Mouse (Mus musculus) embryonic facial prominence, embryonic 13.5 days (tissue): ENCODE data around the gene Tlk1. TPM values are rescaled to one million over a fixed set of nuclear protein-coding genes. Genes with fewer than 3 reads are reported as not detected.

Experiments used
- ATAC-seq: fragments of 200-750 bp; cut with Nextera tagmentation; 2 replicates; pipeline ENCODE4 v1.8.0; 2017; ENCODE audit warnings: low read depth; ENCODE audit not compliant: insufficient number of reproducible peaks, insufficient read depth, low FRiP score, low TSS enrichment
- H3K27ac ChIP-seq: fragments of 300-500 bp; sonication (generic); 2 replicates; pipeline ENCODE4 v1.5.1; 2015; ENCODE audit warnings: moderate library complexity, mild to moderate bottlenecking, inconsistent platforms
- H3K27me3 ChIP-seq: fragments of 300-500 bp; sonication (generic); 2 replicates; pipeline ENCODE4 v1.6.1; 2015; ENCODE audit warnings: mild to moderate bottlenecking, inconsistent platforms
- H3K36me3 ChIP-seq: fragments of 300-500 bp; sonication (generic); 2 replicates; pipeline ENCODE4 v1.6.1; 2015; ENCODE audit warnings: mild to moderate bottlenecking, inconsistent platforms
- H3K4me1 ChIP-seq: fragments of 300-500 bp; sonication (generic); 2 replicates; pipeline ENCODE4 v1.6.1; 2015; ENCODE audit warnings: inconsistent platforms
- H3K4me2 ChIP-seq: fragments of 300-500 bp; sonication (generic); 2 replicates; pipeline ENCODE4 v1.6.1; 2015; ENCODE audit warnings: moderate library complexity, mild to moderate bottlenecking, inconsistent platforms
- H3K4me3 ChIP-seq: fragments of 300-500 bp; sonication (generic); 2 replicates; pipeline ENCODE4 v1.5.1; 2015; ENCODE audit warnings: mild to moderate bottlenecking, inconsistent platforms
- H3K9ac ChIP-seq: fragments of 300-500 bp; sonication (generic); 2 replicates; pipeline ENCODE4 v1.6.1; 2015; ENCODE audit warnings: mild to moderate bottlenecking, inconsistent platforms
- H3K9me3 ChIP-seq: fragments of 300-500 bp; sonication (generic); 2 replicates; pipeline ENCODE4 v1.6.1; 2016; ENCODE audit warnings: inconsistent platforms
- WGBS: fragments of 180-500 bp; shearing (Covaris S2); methylation state at CpG from one replicate; pipeline ENCODE4 v1.1.7; 2015; ENCODE audit warnings: mixed read lengths; 5-methylcytosine and 5-hydroxymethylcytosine counted together
- polyA plus RNA-seq: library from polyadenylated mRNA; unstranded; fragments of >200 nt; fragmentation: Nextera tagmentation; extraction: Ambion mirVana; gene quantifications from 2 replicates; pipeline ENCODE4 v1.2.1, GENCODE M21; 2015

Tlk1 gene
- polyA plus RNA-seq, 1 experiment from 2014 or later: 33.5 TPM

DNA sequence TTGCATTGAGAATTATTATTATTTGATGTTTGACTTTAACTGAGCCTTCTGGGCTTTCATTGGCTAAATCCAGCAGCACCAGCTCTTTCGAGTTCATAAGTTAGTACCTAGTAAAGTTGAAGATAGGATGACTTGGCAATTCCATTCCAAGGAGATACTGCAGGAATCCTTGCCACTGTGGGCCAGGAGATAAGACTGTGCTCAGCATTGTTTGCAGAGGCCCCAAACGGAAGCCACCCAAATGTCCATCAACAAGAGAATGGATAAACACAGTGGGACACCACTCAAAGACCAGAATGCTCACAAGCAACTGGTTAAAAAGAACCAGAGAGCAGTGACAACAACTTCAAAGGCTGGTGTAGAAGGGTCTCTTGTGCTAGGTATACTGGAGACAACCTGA, 5.2 kb upstream of the Tlk1 start:
- Histone ChIP-seq H3K4me3 (no peak overlapping the region), H3K4me1 (no peaks in the 10 kb centered on the region), H3K27me3 (no peaks in the 10 kb centered on the region), H3K27ac (no peak overlapping the region), H3K9ac (no peak overlapping the region), H3K9me3 (no peaks in the 10 kb centered on the region), H3K4me2 (no peak overlapping the region), H3K36me3 (no peaks in the 10 kb centered on the region)
- ATAC-seq: no peak
- 69% methylated on average over 2 of the region's 2 CpGs for WGBS

DNA sequence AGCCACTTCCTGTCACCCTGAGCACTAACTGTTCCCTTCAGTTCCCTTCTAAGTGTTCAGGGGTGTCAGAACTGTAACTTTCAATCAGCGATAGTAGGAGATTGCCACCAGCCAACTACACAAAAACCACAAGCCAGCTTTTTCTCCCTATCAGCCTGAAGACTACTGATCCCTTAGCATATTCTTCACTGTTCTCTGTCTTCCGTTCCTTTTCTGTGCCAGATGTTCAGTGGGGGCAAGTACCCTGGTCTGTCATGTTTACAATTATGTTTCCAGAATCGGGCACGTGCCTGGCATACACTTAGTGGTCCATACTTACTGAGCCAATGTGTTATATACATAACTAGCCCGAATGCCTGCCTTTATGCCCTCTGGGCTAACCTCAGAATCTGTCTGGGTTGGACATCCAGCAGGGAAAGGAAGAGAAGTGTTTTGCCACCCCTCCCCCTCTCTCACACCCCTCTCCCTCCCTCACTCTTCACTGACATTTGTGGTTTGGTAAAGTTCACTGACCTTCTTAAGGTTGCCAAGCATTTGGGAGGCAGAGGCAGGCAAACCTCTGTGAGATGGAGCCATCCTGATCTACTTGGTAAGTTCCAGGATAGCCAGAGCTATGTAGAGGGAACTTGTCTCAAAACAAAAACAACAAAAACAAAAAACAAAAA, 4.5 kb upstream of the Tlk1 start:
- Histone ChIP-seq H3K36me3 (no peaks in the 10 kb centered on the region), H3K4me3 (no peak overlapping the region), H3K27ac (no peak overlapping the region), H3K9ac (no peak overlapping the region), H3K4me2 (no peak overlapping the region), H3K4me1 (no peaks in the 10 kb centered on the region), H3K9me3 (no peaks in the 10 kb centered on the region), H3K27me3 (no peaks in the 10 kb centered on the region)
- no peak for ATAC-seq
- 47% methylated on average over 5 of the region's 5 CpGs for WGBS

DNA sequence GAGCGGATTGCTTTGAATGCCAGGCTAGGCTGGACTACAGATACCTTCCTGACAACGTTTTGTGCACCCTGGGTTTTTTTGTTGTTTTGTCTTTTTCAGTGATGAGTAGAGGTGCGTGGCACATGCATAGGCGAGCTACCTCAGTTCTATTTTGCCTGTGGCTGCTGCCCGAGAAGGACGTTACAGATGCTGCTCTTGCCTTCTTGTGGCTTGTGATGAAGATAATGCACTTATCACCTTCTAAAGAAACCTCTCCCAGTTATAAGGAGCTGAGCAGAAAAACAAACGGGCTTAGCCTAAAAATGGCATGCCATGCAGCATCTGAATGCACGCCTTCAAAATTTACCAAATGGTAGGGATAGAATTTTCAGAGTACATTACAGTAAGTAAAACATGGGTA, 2.3 kb upstream of the Tlk1 start:
- Histone ChIP-seq H3K4me3 (no peak overlapping the region), H3K9me3 (no peaks in the 10 kb centered on the region), H3K4me1 (peaks cover 5% of the 10 kb centered on the region), H3K36me3 (no peaks in the 10 kb centered on the region), H3K27ac (no peak overlapping the region), H3K27me3 (no peaks in the 10 kb centered on the region), H3K9ac (no peak overlapping the region), H3K4me2 (no peak overlapping the region)
- 82% methylated on average over 8 of the region's 8 CpGs for WGBS
- ATAC-seq: no peak

GRCm38 (mm10) chr2:70826436-70827230, 1.1 kb upstream of the Tlk1 start:
- H3K4me3 ChIP-seq: no peak overlapping the region
- H3K4me1 ChIP-seq: peaks cover 15% of the 10 kb centered on the region
- H3K27ac ChIP-seq: no peak overlapping the region
- WGBS: 84% methylated on average over 8 of the region's 8 CpGs
- no peaks in the 10 kb centered on the region for H3K36me3 ChIP-seq
- no peak overlapping the region for H3K9ac ChIP-seq
- H3K4me2 ChIP-seq: peak overlapping the region; percentile 68
- H3K9me3 ChIP-seq: no peaks in the 10 kb centered on the region
- ATAC-seq: no peak
- H3K27me3 ChIP-seq: no peaks in the 10 kb centered on the region

DNA sequence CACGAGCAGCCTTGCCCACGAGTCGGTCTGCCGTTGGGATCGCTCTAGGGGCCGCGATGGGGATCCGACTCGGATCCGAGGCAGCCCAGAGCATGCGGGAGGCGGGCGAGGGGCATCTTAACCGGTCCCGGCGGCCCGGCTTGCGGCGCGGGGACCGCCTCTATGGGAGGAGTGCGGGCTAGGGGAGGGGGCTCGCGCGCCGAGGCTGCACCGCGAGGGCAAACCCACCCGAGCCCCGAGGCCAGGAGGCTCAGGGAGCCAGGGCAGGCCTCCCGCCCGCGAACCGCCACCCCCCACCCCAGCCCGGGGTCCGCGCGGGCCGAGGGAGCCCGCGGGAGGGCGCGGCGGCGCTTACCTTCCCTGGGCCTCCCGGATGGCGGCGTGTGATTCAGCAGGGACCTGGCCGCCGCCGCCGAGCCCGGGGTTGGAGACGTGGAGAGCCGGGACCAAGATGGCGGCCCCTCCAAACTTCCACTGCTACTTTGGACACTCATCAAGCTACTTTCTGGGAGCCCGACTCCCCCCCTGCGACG, 624 bp downstream of the Tlk1 start:
- under 1% methylated on average over 40 of the region's 59 CpGs for WGBS
- ATAC-seq: peak; percentile 77
- peak overlapping the region; percentile 89 for H3K4me3 ChIP-seq
- peaks cover 15% of the 10 kb centered on the region for H3K4me1 ChIP-seq
- H3K27me3 ChIP-seq: no peaks in the 10 kb centered on the region
- no peaks in the 10 kb centered on the region for H3K36me3 ChIP-seq
- no peaks in the 10 kb centered on the region for H3K9me3 ChIP-seq
- H3K27ac ChIP-seq: peak overlapping the region; percentile 100
- H3K4me2 ChIP-seq: peak overlapping the region; percentile 68
- H3K9ac ChIP-seq: peak overlapping the region; percentile 97

DNA sequence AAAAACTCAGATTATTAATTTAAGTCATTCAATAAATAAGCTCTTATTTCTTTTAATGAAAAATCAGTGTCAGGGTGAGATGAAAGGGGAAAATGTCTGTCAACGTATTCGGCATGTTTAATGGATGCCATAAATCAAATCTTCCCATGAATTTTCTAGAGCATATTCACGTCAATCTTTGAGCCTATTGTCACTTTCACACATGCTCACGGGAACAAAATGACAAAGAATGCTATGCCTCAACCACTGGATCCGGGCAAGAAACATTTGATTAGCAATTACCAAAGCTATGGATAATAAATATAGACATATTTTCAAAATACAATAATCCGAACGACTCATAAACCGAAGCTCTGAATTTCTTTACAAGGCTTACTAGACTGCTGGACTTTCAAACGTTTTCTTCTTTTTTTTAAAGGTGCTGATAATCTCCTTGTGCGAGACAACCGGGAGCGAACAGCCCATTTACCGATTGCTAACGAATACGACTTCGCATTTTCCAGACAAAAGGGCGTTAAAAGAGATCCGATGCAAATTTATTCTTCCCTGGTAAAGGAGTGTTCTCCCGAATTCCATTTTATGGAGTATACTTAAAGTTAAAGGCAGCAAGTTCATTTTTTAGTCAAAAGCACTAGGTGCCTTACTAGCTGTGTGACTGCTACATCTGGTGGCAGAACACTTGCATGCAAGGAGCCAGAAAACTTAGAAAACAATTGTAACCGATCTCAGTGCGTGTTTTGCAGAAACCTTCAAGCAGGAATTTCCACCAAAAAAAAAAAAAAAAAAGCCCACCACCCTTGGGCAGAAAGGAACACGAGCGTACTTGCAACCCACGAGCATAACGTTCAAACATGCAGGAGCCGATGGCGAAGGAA, 1.4 kb downstream of the Tlk1 start:
- no peaks in the 10 kb centered on the region for H3K27me3 ChIP-seq
- H3K4me1 ChIP-seq: peaks cover 15% of the 10 kb centered on the region
- peak overlapping the region; percentile 68 for H3K4me2 ChIP-seq
- H3K9ac ChIP-seq: peak overlapping the region; percentile 97
- no peaks in the 10 kb centered on the region for H3K36me3 ChIP-seq
- WGBS: 1% methylated on average over 27 of the region's 27 CpGs
- H3K9me3 ChIP-seq: no peaks in the 10 kb centered on the region
- H3K27ac ChIP-seq: peak overlapping the region; percentile 100
- peak overlapping the region; percentile 89 for H3K4me3 ChIP-seq
- ATAC-seq: no peak

GRCm38 (mm10) chr2:70823434-70823833, 2.1 kb downstream of the Tlk1 start:
- H3K27me3 ChIP-seq: no peaks in the 10 kb centered on the region
- H3K36me3 ChIP-seq: no peaks in the 10 kb centered on the region
- H3K4me3 ChIP-seq: peak overlapping the region; percentile 89
- no peak overlapping the region for H3K27ac ChIP-seq
- H3K4me1 ChIP-seq: peaks cover 15% of the 10 kb centered on the region
- 41% methylated on average over 5 of the region's 5 CpGs for whole genome bisulfite sequencing
- H3K9ac ChIP-seq: 0 out of 2 replicates have a peak overlapping the region, but pooled peaks have one; percentile 40
- ATAC-seq: no peak
- no peaks in the 10 kb centered on the region for H3K9me3 ChIP-seq
- peak overlapping the region; percentile 68 for H3K4me2 ChIP-seq

DNA sequence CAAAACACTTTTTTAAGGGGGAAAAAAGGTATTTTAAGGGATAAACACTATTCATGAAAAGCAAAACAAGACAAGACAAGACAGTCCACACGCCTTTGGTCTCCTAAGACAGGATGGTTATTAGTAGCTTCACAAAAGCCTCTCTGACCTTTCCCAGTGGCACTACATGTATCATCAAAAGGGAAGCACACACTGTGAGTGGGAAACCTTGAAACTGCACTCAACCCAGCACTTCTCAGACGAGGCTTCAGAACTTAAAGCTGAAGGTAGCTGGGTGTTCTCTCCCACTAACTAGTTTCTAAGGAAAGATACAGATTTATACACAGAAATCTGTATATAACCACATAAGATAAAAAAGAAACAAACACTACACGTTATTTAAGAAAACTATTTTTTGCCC, 8.6 kb downstream of the Tlk1 start:
- Histone ChIP-seq H3K27me3 (no peaks in the 10 kb centered on the region), H3K9me3 (no peaks in the 10 kb centered on the region), H3K27ac (no peak overlapping the region), H3K9ac (no peak overlapping the region), H3K4me2 (no peak overlapping the region), H3K4me3 (no peak overlapping the region), H3K4me1 (peaks cover 2% of the 10 kb centered on the region), H3K36me3 (no peaks in the 10 kb centered on the region)
- ATAC-seq: no peak
- 68% methylated on average over 3 of the region's 3 CpGs for WGBS

GRCm38 (mm10) chr2:70816016-70816415, 9.5 kb downstream of the Tlk1 start:
- Histone ChIP-seq H3K27me3 (no peaks in the 10 kb centered on the region), H3K4me2 (no peak overlapping the region), H3K4me1 (no peaks in the 10 kb centered on the region; the same call in 1 of the 2 replicates), H3K27ac (no peak overlapping the region), H3K4me3 (no peak overlapping the region), H3K9ac (no peak overlapping the region), H3K9me3 (no peaks in the 10 kb centered on the region), H3K36me3 (no peaks in the 10 kb centered on the region)
- ATAC-seq: no peak
- 82% methylated on average over 2 of the region's 2 CpGs for WGBS

GRCm38 (mm10) chr2:70813608-70814007, 11.9 kb downstream of the Tlk1 start:
- no peak overlapping the region for H3K4me3 ChIP-seq
- no peak overlapping the region for H3K4me2 ChIP-seq
- peaks cover 5% of the 10 kb centered on the region; the same call in 1 of the 2 replicates for H3K4me1 ChIP-seq
- no peak for ATAC-seq
- no peak overlapping the region for H3K27ac ChIP-seq
- no peak overlapping the region for H3K9ac ChIP-seq
- no peaks in the 10 kb centered on the region for H3K36me3 ChIP-seq
- H3K27me3 ChIP-seq: no peaks in the 10 kb centered on the region
- WGBS: 82% methylated on average over 4 of the region's 4 CpGs
- no peaks in the 10 kb centered on the region for H3K9me3 ChIP-seq

GRCm38 (mm10) chr2:70811476-70811875, 14.1 kb downstream of the Tlk1 start:
- Histone ChIP-seq H3K4me3 (no peak overlapping the region), H3K36me3 (no peaks in the 10 kb centered on the region), H3K9ac (no peak overlapping the region), H3K4me2 (no peak overlapping the region), H3K4me1 (peaks cover 7% of the 10 kb centered on the region; the same call in 1 of the 2 replicates), H3K27ac (no peak overlapping the region), H3K9me3 (no peaks in the 10 kb centered on the region), H3K27me3 (no peaks in the 10 kb centered on the region)
- 70% methylated on average over 3 of the region's 3 CpGs for WGBS
- ATAC-seq: no peak
